Mouse (Mus musculus) stomach, embryonic 16.5 days (tissue): Measurements from ENCODE around the gene Notch4. TPM values are rescaled to one million over a fixed set of nuclear protein-coding genes. Genes with fewer than 3 reads are reported as not detected.
A peak's percentile ranks its signal among the peaks of the same experiment; 100 is the strongest.
"Not testable (repeated sequence)": the region's sequence is repeated elsewhere in the genome, so short reads cannot be mapped to it uniquely, and the experiment has no call there.

Source experiments
- ATAC-seq: fragments of 200-750 bp; cut with Nextera tagmentation; 2 replicates; pipeline ENCODE4 v1.8.0; 2017; ENCODE audit warnings: moderate number of reproducible peaks, moderate TSS enrichment; ENCODE audit not compliant: insufficient read depth, low FRiP score
- H3K27ac ChIP-seq: fragments of 300-500 bp; sonication (generic); 2 replicates; pipeline ENCODE4 v1.5.1; 2014; ENCODE audit warnings: low read length
- H3K27me3 ChIP-seq: fragments of 300-500 bp; sonication (generic); 2 replicates; pipeline ENCODE4 v1.6.1; 2014; ENCODE audit warnings: low read length, control low read depth, mixed read lengths; ENCODE audit not compliant: control insufficient read depth, insufficient read depth
- H3K36me3 ChIP-seq: fragments of 300-500 bp; sonication (generic); 2 replicates; pipeline ENCODE4 v1.6.1; 2014; ENCODE audit warnings: low read length; ENCODE audit not compliant: control insufficient read depth, insufficient read depth
- H3K4me1 ChIP-seq: fragments of 300-500 bp; sonication (generic); 2 replicates; pipeline ENCODE4 v1.6.1; 2014; ENCODE audit warnings: low read length, control low read depth, mixed read lengths; ENCODE audit not compliant: control insufficient read depth, insufficient read depth
- H3K4me2 ChIP-seq: fragments of 300-500 bp; sonication (generic); 2 replicates; pipeline ENCODE4 v1.6.1; 2014; ENCODE audit warnings: low read depth, low read length, mixed read lengths
- H3K4me3 ChIP-seq: fragments of 300-500 bp; sonication (generic); replicated peaks from 2 replicates; pipeline ENCODE4 v1.5.1; 2014; ENCODE audit warnings: mild to moderate bottlenecking, low read length
- H3K9ac ChIP-seq: fragments of 300-500 bp; sonication (generic); 2 replicates; pipeline ENCODE4 v1.6.1; 2014; ENCODE audit warnings: low read length
- H3K9me3 ChIP-seq: fragments of 300-500 bp; sonication (generic); replicated peaks from 2 replicates; pipeline ENCODE4 v1.6.1; 2016; ENCODE audit warnings: low read length, control low read depth; ENCODE audit not compliant: control insufficient read depth
- WGBS: fragments of 180-500 bp; shearing (Covaris S2); extraction: QIAGEN DNeasy Blood & Tissue Kit; methylation state at CpG from one replicate; pipeline ENCODE4 v1.1.7; 2014; 5-methylcytosine and 5-hydroxymethylcytosine counted together
- polyA plus RNA-seq: library from polyadenylated mRNA; unstranded; fragments of >200 nt; fragmentation: Nextera tagmentation; extraction: Ambion mirVana; gene quantifications from 2 replicates; pipeline ENCODE4 v1.2.1, GENCODE M21; 2015

The Notch4 gene
- 4.7 and 4.9 TPM in 2 replicates for polyA plus RNA-seq

GRCm38 (mm10) chr17:34564003-34564421 lies at the start of gene Notch4:
Gene Notch4 (plus strand): TSS chr17:34564268.
- peak within 1 kb of the TSS; percentile 71 for H3K27ac ChIP-seq
- peaks cover 10% of the 10 kb centered on the region for H3K4me1 ChIP-seq
- peak; percentile 79; the same call in 1 of the 2 replicates for ATAC-seq
- no peaks in the 10 kb centered on the region for H3K36me3 ChIP-seq
- peak within 1 kb of the TSS; percentile 46 for H3K9ac ChIP-seq
- H3K4me2 ChIP-seq, result peak within 1 kb of the TSS; percentile 22
- 6% methylated on average over 6 of the region's 6 CpGs for WGBS
- no peaks in the 10 kb centered on the region for H3K27me3 ChIP-seq
- peak within 1 kb of the TSS; percentile 14 for H3K4me3 ChIP-seq
- no peaks in the 10 kb centered on the region for H3K9me3 ChIP-seq

- WGBS, result 69% methylated on average over 2 of the region's 2 CpGs
- no peak for ATAC-seq
- Histone ChIP-seq H3K27ac (no peak overlapping the region), H3K4me2 (no peak overlapping the region), H3K27me3 (no peaks in the 10 kb centered on the region), H3K9me3 (no peaks in the 10 kb centered on the region), H3K4me3 (no peak overlapping the region), H3K9ac (no peak overlapping the region), H3K4me1 (no peaks in the 10 kb centered on the region), H3K36me3 (no peaks in the 10 kb centered on the region)
Observed at GRCm38 (mm10) chr17:34516514-34516913, 47.6 kb upstream of the Notch4 start.

- Histone ChIP-seq H3K36me3 (no peaks in the 10 kb centered on the region), H3K9me3 (no peaks in the 10 kb centered on the region), H3K4me1 (no peaks in the 10 kb centered on the region), H3K4me2 (no peak within 1 kb of the TSS), H3K4me3 (no peak within 1 kb of the TSS), H3K27ac (no peak within 1 kb of the TSS), H3K9ac (no peak within 1 kb of the TSS), H3K27me3 (no peaks in the 10 kb centered on the region)
- no peak for ATAC-seq
- WGBS, result 90% methylated on average over 4 of the region's 4 CpGs
Observed at GRCm38 (mm10) chr17:34517252-34517651, 46.8 kb upstream of the Notch4 start, which contains the start of gene Btnl6. Gene Btnl6 (minus strand): TSS chr17:34517352.

- no peak overlapping the region for H3K9ac ChIP-seq
- no peaks in the 10 kb centered on the region for H3K27me3 ChIP-seq
- no peak overlapping the region for H3K4me3 ChIP-seq
- no peak overlapping the region for H3K27ac ChIP-seq
- no peaks in the 10 kb centered on the region for H3K36me3 ChIP-seq
- 85% methylated on average over 4 of the region's 4 CpGs for WGBS
- H3K9me3 ChIP-seq, result no peaks in the 10 kb centered on the region
- no peaks in the 10 kb centered on the region for H3K4me1 ChIP-seq
- H3K4me2 ChIP-seq, result no peak overlapping the region
- no peak for ATAC-seq
Observed at GRCm38 (mm10) chr17:34517795-34518194, 46.3 kb upstream of the Notch4 start.

- not testable (repeated sequence) for H3K4me1 ChIP-seq, H3K4me2 ChIP-seq, H3K4me3 ChIP-seq, H3K9me3 ChIP-seq, H3K27ac ChIP-seq, H3K9ac ChIP-seq, H3K36me3 ChIP-seq, H3K27me3 ChIP-seq
- ATAC-seq, result peak; percentile 47; the same call in 1 of the 2 replicates
- 70% methylated on average over 3 of the region's 3 CpGs for WGBS
Observed at GRCm38 (mm10) chr17:34518571-34518970, 45.5 kb upstream of the Notch4 start.

- H3K36me3 ChIP-seq, result no peaks in the 10 kb centered on the region
- no peaks in the 10 kb centered on the region for H3K9me3 ChIP-seq
- H3K4me2 ChIP-seq, result no peak overlapping the region
- ATAC-seq, result no peak
- H3K27ac ChIP-seq, result no peak overlapping the region
- H3K4me3 ChIP-seq, result no peak overlapping the region
- H3K4me1 ChIP-seq, result no peaks in the 10 kb centered on the region
- no peak overlapping the region for H3K9ac ChIP-seq
- H3K27me3 ChIP-seq, result no peaks in the 10 kb centered on the region
- 52% methylated on average over 1 of the region's 1 CpGs for WGBS
Observed at GRCm38 (mm10) chr17:34519001-34519400, 45.1 kb upstream of the Notch4 start.

GRCm38 (mm10) chr17:34532671-34533070 lies 31.4 kb upstream of the Notch4 start:
- Histone ChIP-seq H3K4me2 (no peak overlapping the region), H3K27ac (no peak overlapping the region), H3K9ac (no peak overlapping the region), H3K4me3 (no peak overlapping the region), H3K9me3 (no peaks in the 10 kb centered on the region), H3K4me1 (no peaks in the 10 kb centered on the region), H3K36me3 (no peaks in the 10 kb centered on the region), H3K27me3 (no peaks in the 10 kb centered on the region)
- no peak for ATAC-seq
- WGBS, result 83% methylated on average over 3 of the region's 3 CpGs

- H3K27me3 ChIP-seq, H3K4me1 ChIP-seq, H3K4me3 ChIP-seq, H3K36me3 ChIP-seq, H3K9me3 ChIP-seq, H3K4me2 ChIP-seq, H3K9ac ChIP-seq, ATAC-seq, H3K27ac ChIP-seq: not testable (repeated sequence)
- WGBS, result 95% methylated on average over 12 of the region's 13 CpGs
Observed at GRCm38 (mm10) chr17:34543567-34543966, 20.5 kb upstream of the Notch4 start.

- Histone ChIP-seq H3K9ac (no peak overlapping the region), H3K4me2 (no peak overlapping the region), H3K9me3 (no peaks in the 10 kb centered on the region), H3K4me1 (no peaks in the 10 kb centered on the region), H3K4me3 (no peak overlapping the region), H3K27me3 (no peaks in the 10 kb centered on the region), H3K36me3 (no peaks in the 10 kb centered on the region), H3K27ac (no peak overlapping the region)
- ATAC-seq, result no peak
- 85% methylated on average over 1 of the region's 1 CpGs for WGBS
Observed at GRCm38 (mm10) chr17:34546797-34547196, 17.3 kb upstream of the Notch4 start.

GRCm38 (mm10) chr17:34547601-34548000 lies 16.5 kb upstream of the Notch4 start:
- WGBS, result 94% methylated on average over 4 of the region's 4 CpGs
- Histone ChIP-seq H3K4me3 (no peak overlapping the region), H3K27ac (no peak overlapping the region), H3K4me1 (no peaks in the 10 kb centered on the region), H3K9me3 (no peaks in the 10 kb centered on the region), H3K36me3 (no peaks in the 10 kb centered on the region), H3K9ac (no peak overlapping the region), H3K27me3 (no peaks in the 10 kb centered on the region), H3K4me2 (no peak overlapping the region)
- ATAC-seq, result no peak
